Mouse (Mus musculus) right cerebral cortex, adult 2 months (tissue): Measurements from ENCODE around the gene Ppp3r1.

Experiments used
- DNase-seq, 2 experiments: peaks; one replicate each; pipeline ENCODE4 v3.0.0; 2021 to 2022; ENCODE audit warnings: low spot score in 2 of 2

Gene Ppp3r1

GRCm38 (mm10) chr11:17158858-17159737 is at the start of gene Ppp3r1:
Gene Ppp3r1, plus strand, starts transcription at chr11:17159263.
- DNase-seq = peak; percentile 93 to 96

DNA sequence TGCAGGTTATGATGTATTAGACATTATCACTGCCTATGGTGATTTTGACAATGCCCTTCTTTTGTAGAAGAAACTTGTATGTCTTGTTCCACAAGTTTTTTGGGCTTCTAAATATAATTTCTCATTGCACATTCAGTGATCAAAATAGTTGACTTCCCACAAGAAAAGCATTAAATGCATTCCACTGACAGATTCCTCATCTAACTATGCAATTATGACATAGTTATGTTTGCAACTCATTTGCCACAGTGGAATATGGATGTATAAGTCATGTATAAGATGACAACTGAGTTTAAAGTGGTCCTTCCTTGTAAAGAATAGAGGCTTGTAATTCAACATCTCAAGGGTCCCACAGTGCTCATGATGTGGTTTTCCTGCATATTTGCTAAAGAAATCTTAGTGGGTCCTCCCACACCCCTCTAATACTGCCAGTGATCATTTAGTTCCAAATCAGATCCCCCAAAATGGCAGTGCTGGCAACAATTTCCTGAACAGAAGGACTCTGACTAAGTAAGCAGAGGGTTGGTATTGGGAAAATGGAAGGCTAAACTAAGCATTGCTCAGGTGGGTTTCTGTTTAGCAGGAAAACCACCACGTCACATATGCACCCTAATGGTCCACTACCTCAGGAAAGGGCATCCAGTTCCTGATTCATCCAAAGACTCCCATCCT is 46.5 kb upstream of the Ppp3r1 start:
- no peak for DNase-seq

DNA sequence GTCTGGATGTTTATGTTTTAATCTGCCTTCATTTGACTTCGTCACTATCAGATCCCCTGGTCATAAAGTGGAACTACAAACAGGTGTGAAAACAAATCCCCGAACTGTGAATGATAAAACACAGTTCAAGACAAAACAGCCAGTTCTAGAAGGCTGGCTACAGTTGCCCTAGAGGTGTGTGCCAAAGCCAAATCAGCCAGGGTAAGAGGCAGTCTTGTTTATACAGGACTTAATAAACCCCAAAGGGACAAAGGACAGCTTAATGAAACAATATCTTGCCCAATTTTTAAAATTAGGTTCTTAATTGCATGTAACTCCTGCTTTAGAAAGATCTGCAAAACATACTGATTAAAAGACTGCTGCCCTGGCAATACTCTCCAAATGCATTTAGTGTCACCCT is 32.6 kb upstream of the Ppp3r1 start:
- DNase-seq = no peak

DNA sequence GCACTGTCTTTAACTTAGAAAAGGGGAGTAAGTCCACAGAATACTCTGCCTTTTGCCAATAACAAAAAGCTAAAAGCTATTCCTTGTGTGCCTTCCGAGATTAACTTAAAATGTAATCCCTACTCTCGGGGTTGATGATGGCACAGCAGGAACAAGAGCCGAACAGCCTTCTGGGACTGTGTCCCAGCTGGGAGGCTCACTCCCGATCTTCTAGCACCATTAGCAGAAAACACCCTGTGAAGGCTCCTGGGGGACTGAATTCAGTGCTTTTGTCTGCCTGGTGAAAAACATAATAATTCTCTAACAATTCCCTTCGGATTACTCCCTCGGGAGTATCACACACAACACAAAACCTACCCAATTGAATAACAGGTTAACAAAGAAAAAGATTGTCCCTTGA is 23.4 kb upstream of the Ppp3r1 start:
- DNase-seq = no peak

DNA sequence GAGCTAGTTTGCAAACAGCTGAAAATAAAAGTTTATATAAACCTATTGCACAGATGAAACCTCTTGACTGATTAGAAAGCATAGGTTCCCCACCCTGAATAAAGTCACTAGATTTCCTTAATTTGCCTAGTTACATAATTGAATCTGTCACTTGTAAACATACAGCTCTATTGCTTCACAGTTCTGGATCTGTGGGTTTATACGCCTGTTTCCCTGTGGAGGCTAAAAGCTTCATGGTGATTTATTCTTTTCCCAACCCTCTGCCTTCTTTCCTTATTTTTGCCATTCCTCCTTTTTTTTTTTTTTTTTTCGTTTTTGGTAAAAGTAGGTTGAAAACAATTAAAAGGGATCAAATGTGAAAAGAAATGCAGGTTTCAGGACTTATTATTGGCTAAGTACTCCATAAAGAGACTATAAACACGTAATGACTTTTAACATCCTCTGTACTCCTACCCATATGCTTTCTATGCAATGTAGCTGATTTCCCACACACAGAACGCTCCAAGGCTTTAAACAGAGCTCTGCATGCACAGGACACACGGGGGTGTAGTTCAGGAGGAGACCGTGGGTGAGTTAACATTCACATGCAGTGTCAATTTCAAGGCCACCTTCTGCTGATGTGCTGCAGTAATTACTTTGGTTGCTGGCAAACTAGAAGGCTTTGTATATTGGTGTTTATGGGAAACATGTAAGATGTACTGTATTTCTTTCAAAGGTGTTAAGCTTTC is 20.6 kb upstream of the Ppp3r1 start:
- DNase-seq = peak; percentile 15 to 23

- peak; percentile 77 to 78 for DNase-seq
Observed at GRCm38 (mm10) chr11:17159738-17160241, 727 bp downstream of the Ppp3r1 start.

GRCm38 (mm10) chr11:17160242-17160641 is 1.2 kb downstream of the Ppp3r1 start:
- peak; percentile 46 to 56 for DNase-seq

DNA sequence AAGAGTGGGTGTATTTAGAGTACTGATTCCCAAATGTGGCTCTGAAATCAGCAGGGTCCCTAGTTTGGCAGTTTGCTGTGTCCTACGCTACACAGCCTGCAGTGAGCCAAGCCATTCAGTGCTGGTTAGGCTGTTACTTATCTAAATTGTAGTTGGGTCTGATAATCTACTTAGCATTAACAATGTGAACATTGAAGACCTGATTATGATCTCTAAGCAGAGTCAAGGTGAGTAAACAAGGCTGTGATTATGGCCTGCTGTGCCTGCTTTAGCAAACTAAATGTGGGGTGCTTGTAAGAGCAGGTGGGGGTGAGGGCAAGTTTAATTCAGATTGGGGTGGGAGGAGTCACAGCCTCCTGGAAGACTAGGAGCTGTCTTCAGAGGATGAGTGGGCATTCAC is 4.9 kb downstream of the Ppp3r1 start:
- no peak for DNase-seq

- DNase-seq = no peak
Observed at GRCm38 (mm10) chr11:17166627-17167026, 7.6 kb downstream of the Ppp3r1 start.

DNA sequence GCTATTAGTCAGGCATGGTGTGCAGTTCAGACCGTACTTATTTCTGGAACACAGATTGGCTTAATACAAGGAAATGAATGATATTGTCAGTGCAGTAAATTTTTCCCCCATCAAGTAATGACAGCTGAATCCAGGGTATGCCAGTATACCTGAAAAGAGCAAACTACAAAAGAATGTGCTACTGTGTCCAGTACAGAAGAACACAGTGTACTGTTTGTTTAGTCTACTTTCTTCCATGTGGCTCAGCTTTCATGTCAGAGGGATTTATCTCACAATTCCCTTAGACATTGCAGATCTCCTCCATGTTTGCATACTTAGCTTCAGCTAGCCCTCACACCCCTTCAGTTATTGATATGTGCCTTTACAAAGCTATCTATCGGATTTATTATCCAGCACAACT is 10.2 kb downstream of the Ppp3r1 start:
- DNase-seq = no peak

GRCm38 (mm10) chr11:17170938-17171729 is 12.1 kb downstream of the Ppp3r1 start:
- no peak for DNase-seq

GRCm38 (mm10) chr11:17172300-17172699 is 13.2 kb downstream of the Ppp3r1 start:
- DNase-seq = no peak

- no peak for DNase-seq
Observed at GRCm38 (mm10) chr11:17176638-17177037, 17.6 kb downstream of the Ppp3r1 start.

- no peak for DNase-seq
Observed at GRCm38 (mm10) chr11:17180753-17181152, 21.7 kb downstream of the Ppp3r1 start.

- DNase-seq = no peak
Observed at GRCm38 (mm10) chr11:17181807-17182206, 22.7 kb downstream of the Ppp3r1 start, which contains the start of gene Wdr92. Gene Wdr92, plus strand, starts transcription at chr11:17182107.

DNA sequence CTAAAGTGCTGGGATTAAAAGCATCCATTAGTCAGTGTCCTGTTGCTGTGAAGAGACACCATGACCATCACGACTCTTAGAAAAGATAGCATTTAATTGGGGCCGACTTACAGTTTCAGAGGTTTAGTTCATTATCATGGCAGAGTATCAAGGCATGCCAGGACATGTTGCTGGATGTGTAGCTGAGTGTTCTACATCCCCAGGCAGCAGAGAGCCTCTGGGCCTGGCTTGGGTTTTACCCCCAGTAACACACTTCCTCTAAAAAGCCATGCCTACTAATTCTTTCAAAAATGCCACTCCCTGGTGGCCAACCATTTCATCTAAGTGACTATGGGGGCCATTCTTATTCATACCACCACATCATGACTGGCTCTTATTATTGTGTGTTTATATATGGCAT is 24.1 kb downstream of the Ppp3r1 start:
- no peak for DNase-seq

- DNase-seq = no peak
Observed at GRCm38 (mm10) chr11:17187649-17188048, 28.6 kb downstream of the Ppp3r1 start.

DNA sequence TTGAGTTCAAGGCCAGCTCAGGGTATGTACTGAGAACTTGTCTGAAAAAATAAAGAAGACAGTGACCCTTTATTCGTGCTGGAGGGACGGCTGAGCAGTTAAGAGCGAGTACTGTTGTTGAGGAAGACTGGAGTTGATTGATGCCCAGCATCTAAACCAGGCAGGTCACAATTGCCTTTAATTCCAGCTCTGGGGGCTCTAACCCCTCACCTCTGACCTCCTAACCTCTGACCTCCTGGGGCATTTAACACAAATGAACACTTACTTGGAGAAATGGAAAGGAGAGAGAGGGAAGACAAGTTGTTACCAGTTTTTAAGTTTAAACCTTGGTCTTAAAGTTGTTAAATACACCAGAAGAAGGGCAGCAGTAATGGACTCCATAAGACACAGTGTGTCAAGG is 29.7 kb downstream of the Ppp3r1 start:
- no peak for DNase-seq

DNA sequence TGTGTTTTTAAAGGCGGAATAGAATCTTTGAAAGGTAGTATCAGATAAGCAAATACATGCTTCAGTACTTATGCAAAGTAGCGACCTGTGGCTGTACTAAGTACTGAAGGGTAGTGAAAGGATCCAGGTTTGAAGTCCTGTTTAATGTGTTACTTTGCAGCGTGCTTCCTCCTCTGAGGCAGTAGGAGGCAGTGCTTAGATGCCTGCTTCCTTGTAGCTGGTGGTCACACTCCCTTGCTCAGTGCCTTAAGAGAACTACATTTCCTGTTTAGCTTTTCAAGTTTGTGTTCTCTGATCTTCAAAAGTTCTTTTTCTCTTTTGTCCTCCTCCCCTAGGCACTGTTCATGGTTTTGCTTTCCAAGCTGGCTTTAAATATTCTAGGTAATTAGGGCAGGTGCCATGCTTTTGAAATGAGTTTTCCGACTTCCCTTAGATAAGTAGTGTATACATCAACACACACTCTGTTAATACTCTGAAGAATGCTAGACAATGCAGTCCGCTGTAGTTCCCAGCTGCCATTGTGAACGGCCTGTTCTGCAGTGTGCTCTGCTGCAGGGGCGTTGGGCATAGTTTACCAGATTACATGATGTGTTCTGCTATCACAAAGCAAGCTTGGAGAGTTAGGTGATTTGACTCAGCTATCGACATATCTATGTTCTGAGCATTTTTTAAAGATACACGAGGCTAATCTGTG is 33.2 kb downstream of the Ppp3r1 start:
- no peak for DNase-seq

DNA sequence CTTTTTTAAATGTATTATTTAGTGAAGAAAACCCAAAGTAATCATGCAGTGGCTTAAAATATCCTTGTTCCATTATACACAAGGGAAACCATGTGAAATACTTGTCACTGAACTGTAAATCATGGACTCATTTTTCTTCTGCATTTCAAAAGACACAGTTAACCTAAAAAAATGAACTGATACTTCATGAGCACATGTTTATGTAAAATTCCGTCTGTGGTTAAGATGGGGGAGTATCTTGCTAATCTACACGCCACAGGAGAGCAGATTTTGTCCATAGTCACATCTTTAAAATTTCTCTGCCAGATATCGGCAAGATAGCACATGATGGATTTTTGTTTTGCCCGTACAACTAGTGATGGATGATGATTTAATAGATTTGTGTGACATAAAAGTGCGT is 40.1 kb downstream of the Ppp3r1 start:
- no peak for DNase-seq
